Mouse (Mus musculus): Measurements from ENCODE around the gene Npvf. TPM values are rescaled to one million over a fixed set of nuclear protein-coding genes. Genes with fewer than 3 reads are reported as not detected.

Gene Npvf
- under 1 TPM in 1 of 2 experiments, not detected in 1; 0.45 TPM for total RNA-seq (2021)

- intact Hi-C loops (cut with DNase I), result no loop called here
- no peak for DNase-seq (ENCODE audit: extremely low spot score in 1 of 2, low spot score in 2 of 2)
These were observed at the start of gene Npvf for GRCm38 (mm10) chr6:50654356-50654755. Gene Npvf (minus strand): TSS chr6:50654439.

- intact Hi-C loops (cut with DNase I), result no loop called here
- DNase-seq (ENCODE audit: extremely low spot score in 1 of 2, low spot score in 2 of 2), result peak; percentile 41 to 64
These were observed 35.0 kb upstream of the Npvf start for GRCm38 (mm10) chr6:50689121-50689815.

DNA sequence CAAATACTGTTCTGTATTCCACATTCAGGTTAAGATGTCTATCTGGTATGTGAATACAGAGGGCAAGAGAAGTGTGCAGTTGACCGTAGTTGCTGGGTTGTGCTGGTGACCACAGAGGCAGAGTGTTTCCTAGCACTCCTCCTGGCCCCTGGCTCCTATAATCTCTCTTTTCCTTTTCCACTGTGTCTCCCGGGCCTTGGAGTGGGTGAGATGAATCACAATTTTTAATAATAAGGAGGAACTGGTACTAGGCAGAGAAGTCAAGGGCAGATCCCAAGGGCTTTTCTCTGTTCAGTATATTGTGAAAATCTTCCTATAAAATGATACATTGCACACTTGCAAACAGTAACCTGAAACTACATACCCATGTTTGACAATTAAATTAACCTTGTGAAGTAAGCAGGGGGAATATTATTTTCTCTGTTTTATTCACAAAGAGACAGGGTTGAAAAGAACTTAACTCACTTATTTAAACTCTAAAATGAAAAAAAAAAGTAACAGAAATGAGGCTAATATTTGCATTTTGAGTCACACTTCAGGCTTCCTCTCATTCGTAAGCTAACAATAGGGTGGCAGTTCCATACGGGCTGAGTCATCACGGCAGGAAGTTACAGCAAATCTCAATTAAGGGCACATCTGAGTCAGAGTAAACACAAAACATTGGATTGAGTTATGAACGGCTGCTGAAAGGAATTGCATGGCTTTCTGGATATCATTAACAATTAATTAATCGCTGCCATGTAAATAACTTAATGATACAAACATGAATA is 30.6 kb upstream of the Npvf start:
- DNase-seq (ENCODE audit: extremely low spot score in 1 of 2, low spot score in 2 of 2), result no peak
- intact Hi-C loops (cut with DNase I), result no loop called here

GRCm38 (mm10) chr6:50681491-50681890 is 27.3 kb upstream of the Npvf start:
- DNase-seq (ENCODE audit: extremely low spot score in 1 of 2, low spot score in 2 of 2), result no peak
- intact Hi-C loops (cut with DNase I), result no loop called here

- intact Hi-C loops (cut with DNase I), result no loop called here
- no peak for DNase-seq (ENCODE audit: extremely low spot score in 1 of 2, low spot score in 2 of 2)
These were observed 26.3 kb upstream of the Npvf start for GRCm38 (mm10) chr6:50680224-50681215.

DNA sequence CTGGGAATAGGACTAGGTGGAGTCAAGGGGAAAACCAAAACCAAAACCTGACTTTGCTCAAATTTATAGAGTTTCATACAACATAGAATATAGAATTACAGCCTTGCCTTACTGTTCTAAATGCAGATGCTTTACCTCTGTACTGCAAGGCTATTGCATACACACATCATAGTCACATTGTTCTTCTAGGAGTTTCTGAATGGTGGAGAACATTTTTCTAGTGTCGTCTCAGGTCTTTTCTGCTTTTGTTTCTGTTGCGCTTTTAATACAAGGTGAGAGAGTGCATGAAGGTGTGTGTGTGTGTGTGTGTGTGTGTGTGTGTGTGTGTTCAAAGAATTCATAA is 25.2 kb upstream of the Npvf start:
- no peak for DNase-seq (ENCODE audit: extremely low spot score in 1 of 2, low spot score in 2 of 2)
- intact Hi-C loops (cut with DNase I), result loop anchor here (1.0 to 2.0 kb wide), 3 partner anchors 127 to 489 kb away; no protein-coding TSS in a partner anchor

DNA sequence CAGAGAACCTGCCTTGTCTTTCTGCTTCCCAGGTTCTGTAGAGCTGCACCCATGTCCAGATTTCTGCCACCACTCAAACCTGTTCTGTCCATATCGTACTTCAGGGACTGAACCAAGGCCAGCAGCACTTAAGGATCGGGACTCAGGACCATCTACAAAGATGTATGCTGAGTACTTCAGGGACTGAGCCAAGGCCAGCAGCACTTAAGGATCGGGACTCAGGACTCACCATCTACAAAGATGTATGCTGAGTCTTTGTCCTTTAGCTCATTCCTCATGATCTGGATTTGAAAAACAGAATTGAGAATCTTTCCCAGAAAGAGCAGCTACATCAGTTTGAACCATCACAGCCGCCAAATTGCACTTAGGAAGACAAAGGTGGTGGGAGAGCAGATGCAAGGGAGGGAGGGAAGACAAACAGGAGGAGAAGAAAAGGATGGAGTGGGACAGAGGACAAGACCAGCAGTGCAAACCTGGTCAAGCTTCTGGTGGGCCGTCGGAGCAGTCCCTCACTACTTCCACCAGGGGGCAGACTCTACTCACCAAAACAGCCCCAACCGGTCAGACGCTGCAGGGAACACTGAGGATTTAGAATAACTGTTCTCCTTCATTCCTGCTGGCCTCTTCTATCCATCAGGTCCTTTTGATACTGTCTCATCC is 24.7 kb upstream of the Npvf start:
- intact Hi-C loops (cut with DNase I), result loop anchor here (1.0 to 2.0 kb wide), 3 partner anchors 127 to 490 kb away; no protein-coding TSS in a partner anchor
- DNase-seq (ENCODE audit: extremely low spot score in 1 of 2, low spot score in 2 of 2), result peak; percentile 77

DNA sequence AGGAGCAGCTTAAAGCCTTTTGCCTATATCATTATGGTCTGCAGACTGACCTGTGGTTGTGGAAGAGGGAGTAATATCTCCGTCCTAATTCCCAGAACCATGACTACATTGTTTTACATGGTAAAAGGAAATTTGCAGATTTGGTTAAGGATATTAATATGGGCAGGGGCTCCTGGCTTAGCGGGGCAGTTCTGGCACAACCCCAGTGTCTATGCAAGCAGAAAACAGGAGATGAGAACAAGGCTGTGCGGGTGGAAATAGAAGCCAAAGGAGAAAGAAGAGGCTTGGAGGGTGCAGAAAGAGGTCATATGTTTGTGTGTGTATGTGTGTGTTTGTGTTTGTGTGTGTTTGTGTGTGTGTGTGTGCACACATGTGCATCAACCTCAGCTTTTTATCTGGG is 17.0 kb upstream of the Npvf start:
- no peak for DNase-seq (ENCODE audit: extremely low spot score in 1 of 2, low spot score in 2 of 2)
- intact Hi-C loops (cut with DNase I), result no loop called here

- no peak for DNase-seq (ENCODE audit: extremely low spot score in 1 of 2, low spot score in 2 of 2)
- intact Hi-C loops (cut with DNase I), result no loop called here
These were observed 12.7 kb upstream of the Npvf start for GRCm38 (mm10) chr6:50666937-50667336.

DNA sequence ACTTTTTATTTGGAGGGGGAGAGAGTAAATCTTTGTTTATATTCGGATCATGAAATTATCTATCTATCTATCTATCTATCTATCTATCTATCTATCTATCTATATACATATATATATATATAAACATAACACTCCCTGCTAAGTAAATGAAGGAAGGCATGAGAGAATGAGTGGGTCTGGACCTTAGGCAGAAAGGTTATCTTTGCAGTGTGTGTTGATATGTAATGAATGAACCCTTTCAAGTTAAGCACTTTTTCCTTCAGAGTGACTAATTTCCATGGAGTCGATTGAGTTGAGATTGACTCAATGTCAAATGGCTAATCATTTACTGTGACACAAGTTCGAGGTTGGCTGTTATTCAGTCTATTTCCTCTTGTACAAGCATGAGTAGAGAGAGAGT is 10.8 kb upstream of the Npvf start:
- DNase-seq (ENCODE audit: extremely low spot score in 1 of 2, low spot score in 2 of 2), result no peak
- intact Hi-C loops (cut with DNase I), result no loop called here

GRCm38 (mm10) chr6:50664193-50664592 is 10.0 kb upstream of the Npvf start:
- no peak for DNase-seq (ENCODE audit: extremely low spot score in 1 of 2, low spot score in 2 of 2)
- intact Hi-C loops (cut with DNase I), result no loop called here

- intact Hi-C loops (cut with DNase I), result no loop called here
- no peak for DNase-seq (ENCODE audit: extremely low spot score in 1 of 2, low spot score in 2 of 2)
These were observed 8.8 kb upstream of the Npvf start for GRCm38 (mm10) chr6:50662925-50663583.

DNA sequence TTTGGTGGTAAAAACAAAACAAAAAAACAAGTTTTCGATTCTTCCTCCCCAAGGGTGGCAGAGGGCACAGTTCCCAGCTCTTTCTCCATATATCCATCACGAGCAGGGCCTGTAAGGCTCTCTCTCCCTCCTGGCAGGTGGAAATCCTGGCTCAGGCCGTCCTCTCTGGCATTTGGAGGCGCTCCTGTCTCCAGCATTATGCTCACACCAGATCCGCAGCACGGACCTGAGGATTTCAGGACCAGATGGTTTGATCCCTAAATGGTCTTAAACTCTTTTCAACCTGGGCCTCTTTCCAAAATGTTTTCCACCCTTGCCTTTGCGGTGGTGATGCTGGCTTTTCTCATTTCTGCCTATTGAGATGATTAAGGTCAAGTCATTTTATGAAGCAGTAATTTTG is 7.5 kb upstream of the Npvf start:
- DNase-seq (ENCODE audit: extremely low spot score in 1 of 2, low spot score in 2 of 2), result no peak
- intact Hi-C loops (cut with DNase I), result no loop called here

GRCm38 (mm10) chr6:50658466-50658865 is 4.2 kb upstream of the Npvf start:
- DNase-seq (ENCODE audit: extremely low spot score in 1 of 2, low spot score in 2 of 2), result no peak
- intact Hi-C loops (cut with DNase I), result no loop called here

- intact Hi-C loops (cut with DNase I), result no loop called here
- no peak for DNase-seq (ENCODE audit: extremely low spot score in 1 of 2, low spot score in 2 of 2)
These were observed 3.8 kb upstream of the Npvf start for GRCm38 (mm10) chr6:50658018-50658417.

- DNase-seq (ENCODE audit: extremely low spot score in 1 of 2, low spot score in 2 of 2), result no peak
- intact Hi-C loops (cut with DNase I), result no loop called here
These were observed 2.2 kb upstream of the Npvf start for GRCm38 (mm10) chr6:50656426-50656825.

DNA sequence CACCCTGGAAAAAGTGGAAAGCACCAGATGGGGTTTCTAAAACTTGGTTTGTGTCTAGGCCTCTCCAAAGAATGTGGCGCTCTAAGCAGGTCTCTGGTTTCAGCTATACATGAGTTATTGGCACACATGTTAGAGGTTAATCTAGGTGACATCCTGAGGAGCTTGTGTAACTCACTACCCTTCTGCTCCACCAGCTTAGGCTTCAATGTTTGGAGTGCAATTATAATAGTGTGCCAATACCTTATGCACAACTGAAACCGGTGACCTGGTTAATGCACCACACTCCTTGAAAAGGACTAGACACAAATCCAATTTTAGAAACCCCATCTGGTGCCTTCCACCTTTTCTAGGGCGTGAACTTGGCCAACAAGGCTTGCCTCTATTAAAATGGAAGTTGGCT is 1.7 kb upstream of the Npvf start:
- intact Hi-C loops (cut with DNase I), result no loop called here
- DNase-seq (ENCODE audit: extremely low spot score in 1 of 2, low spot score in 2 of 2), result no peak

- intact Hi-C loops (cut with DNase I), result no loop called here
- DNase-seq (ENCODE audit: extremely low spot score in 1 of 2, low spot score in 2 of 2), result no peak
These were observed 6.6 kb downstream of the Npvf start for GRCm38 (mm10) chr6:50647656-50648055.
